Mouse (Mus musculus) cerebellum, adult 11 months (tissue): Measurements from ENCODE around the gene Chd2.

Source experiments
- DNase-seq: peaks from one replicate; pipeline ENCODE4 v3.0.0; 2022

Gene Chd2

DNA sequence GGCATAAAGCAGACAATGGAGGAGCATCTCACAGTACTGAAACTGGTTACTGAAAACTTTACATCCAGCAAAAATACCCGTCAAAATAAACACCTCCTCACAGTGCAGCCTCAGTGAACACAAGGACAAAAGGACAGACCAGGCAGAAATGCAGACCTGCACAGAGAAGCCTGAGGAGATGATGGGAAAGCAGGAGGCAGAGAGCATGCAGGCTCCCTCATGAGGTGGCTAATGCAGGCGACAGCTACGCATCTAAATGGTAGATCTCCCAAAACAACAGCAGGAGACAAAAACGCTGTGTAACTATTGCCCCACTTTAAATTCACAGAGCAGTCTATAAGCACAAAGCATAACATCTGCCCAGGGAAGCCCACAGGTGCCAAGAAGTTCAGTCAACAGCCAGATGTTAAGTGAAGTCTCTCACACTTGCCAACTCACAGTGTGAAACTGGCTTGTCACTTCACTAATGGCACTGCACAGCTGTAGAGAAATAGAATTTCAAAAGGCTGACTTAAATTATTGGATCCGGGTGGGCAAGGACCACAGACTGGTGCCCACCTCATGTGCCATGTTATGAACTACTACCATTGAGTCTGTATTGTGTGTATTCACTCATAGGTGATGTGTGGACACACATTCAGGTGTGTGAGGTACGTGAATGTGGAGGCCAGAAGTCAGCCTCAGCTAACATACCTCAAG, 107.8 kb downstream of the Chd2 start:
- DNase-seq, result no peak

DNA sequence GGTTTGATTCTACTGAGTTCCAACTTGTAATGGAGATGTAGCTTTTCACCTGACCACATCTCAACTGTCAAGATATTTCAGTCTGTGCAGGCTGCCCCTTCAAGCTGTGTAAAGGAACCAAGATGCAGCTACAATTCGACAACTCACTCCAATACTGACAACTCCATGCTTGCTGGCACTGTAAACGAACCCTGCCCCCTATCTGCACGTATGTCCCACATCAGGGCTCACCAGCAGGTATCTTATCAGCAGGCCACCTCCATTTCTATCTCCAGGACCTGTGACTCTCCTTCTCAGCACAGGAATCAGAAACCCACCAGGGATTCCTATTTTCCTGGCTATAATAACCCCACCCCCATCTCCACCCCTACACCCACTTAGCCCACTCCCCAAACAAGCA, 113.1 kb downstream of the Chd2 start:
- DNase-seq, result no peak

DNA sequence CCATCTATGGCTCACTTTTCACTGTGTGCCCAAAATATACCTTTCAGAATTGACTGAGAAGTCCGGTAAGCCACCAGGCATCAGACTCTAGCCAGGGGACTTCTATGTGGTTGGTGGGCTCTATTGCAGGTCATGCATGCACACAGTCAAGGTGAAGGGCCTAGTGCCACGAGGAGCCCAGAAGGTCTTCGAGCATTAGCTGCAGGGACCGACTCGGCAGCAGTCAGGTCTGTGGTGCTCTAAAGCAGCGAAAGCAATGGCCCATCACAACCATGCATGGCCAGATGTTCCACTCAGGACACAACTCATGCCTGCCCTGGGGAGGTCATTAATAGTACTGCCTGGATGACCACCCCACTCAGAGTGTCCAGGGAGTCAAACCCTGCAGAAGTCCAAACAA, 113.8 kb downstream of the Chd2 start:
- DNase-seq, result no peak

DNA sequence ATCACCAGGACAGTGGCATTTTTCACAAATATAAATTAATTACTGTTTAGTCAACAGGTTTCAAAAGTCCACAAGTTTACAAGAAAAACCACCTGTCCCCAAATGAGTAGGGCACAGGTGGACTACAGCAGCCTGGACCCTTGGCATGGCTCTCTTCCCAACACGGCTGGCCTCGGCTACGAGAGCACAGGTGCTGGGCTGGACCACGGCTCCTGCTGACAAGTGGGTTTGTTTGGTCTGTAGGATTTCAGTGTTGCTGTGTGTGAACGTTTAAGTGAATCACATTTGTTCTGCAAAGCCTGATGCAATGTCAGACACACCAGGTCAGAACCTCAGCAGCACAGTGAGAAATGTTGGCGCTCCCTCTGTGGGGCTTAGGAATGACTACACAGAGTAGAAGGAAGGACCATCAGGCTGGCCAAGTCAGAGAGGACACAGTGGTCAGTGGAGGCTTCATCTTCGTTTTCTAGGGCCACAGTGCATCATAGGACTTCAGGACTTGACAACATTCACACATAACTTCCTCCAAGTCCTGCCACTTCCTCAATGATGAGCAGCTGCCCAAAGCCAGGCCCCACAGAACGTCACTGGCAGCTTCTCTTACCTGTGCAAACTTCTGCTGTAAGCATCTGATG, 114.8 kb downstream of the Chd2 start:
- DNase-seq, result no peak

DNA sequence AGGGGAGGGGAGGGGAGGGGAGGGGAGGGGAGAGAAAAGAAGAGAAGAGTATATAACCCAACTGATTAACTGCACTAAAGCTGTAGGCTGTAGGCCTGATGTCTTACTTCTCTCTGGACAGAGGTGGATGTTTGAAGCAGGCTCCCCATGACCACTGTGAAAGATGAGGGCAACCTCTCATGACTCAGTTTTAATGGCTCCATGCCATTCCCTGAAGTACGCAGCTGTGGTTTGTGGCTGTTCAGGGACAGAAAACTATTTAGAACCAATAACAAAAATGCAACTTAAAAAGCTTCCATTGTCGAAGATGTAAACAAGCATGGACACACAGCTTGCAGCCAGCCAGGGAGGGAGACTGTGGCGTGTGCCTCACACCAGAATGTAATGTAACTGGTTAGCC, 115.4 kb downstream of the Chd2 start:
- DNase-seq, result no peak

DNA sequence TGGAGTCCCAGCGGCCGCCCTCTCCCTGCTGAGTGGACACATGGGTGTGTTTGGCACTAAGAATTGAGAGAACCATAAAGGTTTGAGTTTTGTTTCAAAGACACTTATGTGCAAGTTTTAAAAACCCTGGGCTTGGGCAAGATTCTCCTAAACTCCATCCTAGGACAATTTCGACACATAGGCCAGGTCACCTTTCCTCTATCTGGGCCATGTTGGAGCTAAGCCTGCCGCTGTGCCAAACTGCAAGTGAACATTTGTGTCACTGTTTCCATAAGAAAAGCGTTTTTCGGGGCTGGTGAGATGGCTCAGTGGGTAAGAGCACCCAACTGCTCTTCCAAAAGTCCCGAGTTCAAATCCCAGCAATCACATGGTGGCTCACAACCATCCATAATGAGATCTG, 116.2 kb downstream of the Chd2 start:
- no peak for DNase-seq

DNA sequence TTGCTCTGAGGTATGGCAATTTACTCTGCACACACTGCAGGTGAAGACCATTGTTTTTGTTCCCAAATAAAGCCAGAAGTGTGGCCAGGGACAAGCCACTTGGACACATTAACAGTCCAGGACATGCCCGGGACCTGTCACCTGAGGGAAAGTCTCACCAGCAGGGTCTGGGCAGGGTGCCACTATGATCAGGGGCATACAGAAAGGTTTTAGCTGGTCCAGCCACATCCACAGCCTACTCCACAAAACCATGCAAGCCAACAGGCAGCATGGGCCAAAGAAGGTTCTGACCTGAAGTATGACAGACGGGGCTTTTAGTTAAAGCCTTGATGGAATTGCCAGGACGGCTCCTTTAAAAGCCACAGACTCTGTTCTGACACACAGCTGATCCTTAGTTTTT, 116.9 kb downstream of the Chd2 start:
- peak; percentile 38 for DNase-seq

DNA sequence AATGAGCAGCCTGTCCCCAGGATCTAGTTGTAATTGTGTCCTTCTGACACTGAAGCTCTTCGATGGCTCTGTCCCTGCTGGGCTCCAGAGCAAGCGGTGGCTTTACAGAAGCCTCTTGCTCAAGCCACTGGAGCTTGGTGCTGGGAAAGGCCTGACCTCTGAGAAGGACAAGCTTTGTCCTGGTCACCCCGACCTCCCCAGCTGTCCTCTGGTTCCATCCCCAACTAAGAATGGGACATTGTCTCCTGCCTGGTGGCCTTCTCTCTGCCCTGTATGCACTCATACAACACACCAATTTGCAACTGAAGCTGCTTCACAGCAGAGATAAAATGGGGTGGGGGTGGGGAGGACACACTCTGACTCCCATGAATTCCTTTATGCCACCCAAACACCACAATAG, 117.4 kb downstream of the Chd2 start:
- no peak for DNase-seq

DNA sequence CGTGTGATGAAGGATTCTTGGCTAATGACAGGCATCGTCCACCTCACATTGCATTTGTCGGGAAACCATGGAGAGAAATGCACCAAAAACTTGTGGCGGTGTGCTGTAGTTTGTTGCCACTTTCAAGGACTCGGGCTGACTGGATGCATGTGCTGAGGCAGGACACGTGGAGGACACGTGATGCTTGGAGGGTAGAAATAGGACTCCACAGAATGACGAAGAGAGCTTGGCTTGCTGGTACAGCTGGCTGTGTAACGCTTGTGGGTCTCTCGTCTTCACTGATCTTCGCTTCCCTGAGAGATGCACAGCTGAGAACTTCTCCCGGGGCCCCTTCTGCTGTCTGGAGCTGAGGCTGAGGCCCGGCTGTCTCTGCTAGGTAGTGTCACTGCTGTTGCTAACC, 118.4 kb downstream of the Chd2 start:
- no peak for DNase-seq

DNA sequence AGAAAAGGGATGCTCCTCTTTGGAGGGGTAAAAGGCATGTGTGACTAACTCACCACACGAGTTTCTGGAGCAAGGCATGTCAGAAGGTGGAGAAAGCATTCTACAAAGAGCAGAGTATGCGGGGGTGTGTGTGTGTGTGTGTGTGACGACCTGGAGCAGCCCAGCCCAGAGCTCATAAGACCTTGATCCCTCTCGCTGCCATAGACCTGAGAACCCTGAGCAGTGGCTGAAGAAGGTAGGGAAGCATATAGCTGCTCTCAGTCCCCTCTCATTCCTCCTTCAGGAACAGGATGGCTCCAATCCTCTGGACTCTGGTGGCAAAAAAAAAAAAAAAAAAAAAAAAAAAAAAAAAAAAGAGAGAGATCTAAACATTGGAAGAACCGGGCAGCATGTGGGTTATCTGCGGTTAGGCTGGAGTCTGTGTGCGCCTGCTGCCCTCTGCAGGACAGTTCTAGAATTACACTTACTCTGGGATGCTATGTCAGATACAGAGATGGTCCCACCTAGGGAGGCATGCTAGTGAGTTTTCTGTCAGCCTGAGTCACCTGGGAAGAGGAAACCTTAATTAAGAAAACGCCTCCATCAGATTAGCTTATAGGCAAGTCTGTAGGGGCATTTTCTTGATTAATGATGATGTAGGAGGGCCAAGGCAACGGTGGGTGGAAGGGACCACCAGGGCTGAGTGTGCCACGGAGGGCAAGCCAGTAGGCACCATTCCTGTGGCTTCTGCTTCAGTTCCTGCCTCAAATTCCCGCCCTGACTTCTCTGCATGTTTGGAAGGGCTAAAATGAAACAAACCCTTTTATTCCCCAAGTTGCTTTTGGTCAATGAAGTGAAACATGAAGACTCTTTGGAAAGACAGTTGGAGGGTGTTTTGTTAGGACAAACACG, 119.2 kb downstream of the Chd2 start:
- DNase-seq, result peak; percentile 75

DNA sequence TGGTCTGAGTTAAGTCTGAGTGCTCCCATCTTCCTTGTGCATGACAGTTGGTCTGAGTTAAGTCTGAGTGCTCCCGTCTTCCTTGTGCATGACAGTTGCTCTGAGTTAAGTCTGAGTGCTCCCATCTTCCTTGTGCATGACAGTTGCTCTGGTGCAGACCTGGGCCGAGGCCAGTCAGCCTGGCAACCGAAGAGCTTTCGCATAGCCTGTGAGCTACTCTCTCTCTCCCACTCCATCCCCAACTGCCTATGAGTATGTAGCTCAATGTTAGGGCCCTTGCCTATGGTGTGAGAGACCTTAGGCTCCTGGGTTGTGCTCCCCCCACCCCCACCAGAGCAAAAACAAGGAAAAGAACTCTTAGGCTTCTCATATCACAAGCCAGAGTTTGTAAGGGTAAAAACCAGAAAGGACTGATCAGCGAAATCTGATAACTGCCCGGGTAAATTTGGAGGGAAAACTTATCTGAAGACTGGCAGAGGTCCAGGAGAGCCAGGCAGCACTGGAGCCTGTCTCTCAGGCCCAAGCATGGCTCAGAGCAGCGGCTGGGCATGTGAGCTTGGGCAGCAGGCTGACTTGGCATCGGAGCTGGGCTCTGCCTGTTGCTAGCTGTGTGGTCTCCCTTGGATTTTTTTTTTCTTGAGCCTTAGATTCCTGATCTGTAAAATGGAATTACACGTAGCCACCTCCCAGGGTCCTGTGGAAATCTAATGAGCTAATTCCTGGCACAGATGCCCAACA, 120.2 kb downstream of the Chd2 start:
- no peak for DNase-seq

DNA sequence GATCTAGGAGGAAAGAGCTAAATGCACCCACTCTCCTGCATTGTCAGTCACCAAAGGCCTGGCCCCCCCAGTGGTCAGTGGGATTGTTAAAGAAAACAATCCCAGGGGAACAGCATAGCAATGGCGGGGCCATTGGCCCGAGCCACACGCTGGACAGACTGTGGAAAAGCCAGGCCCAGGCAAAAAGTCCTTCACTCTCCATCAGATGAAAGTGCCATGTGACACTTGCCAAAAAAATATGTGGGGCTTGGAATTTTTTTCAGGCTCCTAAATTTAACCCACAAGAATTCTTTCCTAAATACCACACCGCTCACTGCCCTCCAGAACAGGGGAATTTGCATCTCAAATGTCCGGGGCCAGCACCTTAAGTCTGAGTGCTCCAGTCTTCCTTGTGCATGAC, 120.8 kb downstream of the Chd2 start:
- DNase-seq, result no peak

DNA sequence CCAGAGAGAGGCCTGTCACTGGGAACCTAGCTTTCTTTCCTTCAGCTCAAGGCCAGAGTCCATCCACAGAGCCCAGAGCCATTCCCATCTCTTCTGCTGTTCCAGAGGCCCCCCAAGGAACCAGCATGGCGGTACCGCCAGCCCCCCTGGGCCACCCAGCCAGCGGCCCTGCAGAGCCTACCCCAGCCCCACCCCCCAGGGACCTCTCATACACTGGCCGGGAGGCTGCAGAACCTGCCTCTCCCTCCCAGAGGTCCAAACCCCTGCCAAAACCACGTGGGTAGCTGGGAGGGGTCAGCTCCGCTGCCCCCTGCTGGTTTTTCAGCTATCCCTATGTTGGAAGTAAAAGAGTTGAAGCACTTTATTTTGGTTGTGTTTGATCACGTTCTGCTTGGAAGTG, 122.3 kb downstream of the Chd2 start:
- DNase-seq, result no peak

DNA sequence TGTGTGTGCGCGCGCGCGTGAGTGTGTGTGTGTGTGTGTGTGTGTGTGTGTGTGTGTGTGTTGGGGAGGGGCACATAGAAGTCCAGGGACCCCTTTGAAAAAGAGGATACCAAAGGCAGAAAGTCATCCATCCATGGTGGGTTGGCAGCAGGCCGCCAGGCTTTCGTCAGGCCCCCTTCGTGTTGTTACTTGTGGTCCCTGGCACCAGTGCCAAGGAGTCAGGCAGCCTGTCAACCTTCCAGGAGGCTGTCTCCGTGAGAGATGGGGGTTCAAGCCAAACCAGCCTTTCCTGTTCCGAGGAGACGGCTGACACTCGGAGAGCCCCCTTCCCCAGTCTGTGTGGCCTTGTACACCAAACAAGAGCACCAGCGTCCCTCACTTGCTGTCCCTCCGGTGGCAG, 127.4 kb downstream of the Chd2 start:
- no peak for DNase-seq

DNA sequence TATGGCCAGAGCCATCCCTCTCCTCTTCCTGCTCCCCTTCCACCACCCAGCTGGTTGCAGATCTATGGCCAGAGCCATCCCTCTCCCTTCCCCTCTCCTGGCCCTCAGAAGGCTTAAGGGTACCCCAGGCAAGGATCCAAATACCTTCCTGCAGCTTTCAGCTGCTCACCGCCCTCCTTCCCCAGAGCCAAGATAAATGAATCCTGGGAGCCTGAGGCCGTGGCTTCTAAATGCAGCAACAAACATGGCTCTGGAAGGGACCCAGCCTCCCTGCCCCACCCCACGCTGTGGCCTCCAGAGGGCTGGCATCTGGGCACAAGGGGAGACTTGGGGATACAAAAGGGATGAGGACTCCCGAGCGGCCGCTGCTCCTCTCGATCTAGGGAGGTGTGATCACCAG, 129.2 kb downstream of the Chd2 start:
- DNase-seq, result no peak

DNA sequence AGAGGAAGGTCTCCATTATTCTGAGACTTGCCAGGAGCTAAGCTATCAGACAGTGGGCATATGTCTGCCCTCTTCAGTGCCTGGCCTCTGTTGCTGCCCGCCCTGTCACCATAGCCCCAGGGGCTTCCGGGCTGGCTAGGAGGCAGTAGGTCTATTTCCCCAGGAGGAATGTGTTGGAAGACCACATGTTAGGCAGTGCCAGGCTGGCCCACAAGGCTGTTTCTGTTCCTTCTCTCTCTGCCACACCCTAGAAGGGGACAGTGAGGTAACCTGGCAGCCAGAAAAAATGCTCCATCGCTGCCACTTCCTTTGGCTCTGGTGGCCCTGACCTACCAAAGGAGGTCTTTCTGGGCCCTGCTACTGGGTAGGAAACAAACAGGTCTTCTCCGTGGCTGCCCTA, 129.6 kb downstream of the Chd2 start:
- no peak for DNase-seq

DNA sequence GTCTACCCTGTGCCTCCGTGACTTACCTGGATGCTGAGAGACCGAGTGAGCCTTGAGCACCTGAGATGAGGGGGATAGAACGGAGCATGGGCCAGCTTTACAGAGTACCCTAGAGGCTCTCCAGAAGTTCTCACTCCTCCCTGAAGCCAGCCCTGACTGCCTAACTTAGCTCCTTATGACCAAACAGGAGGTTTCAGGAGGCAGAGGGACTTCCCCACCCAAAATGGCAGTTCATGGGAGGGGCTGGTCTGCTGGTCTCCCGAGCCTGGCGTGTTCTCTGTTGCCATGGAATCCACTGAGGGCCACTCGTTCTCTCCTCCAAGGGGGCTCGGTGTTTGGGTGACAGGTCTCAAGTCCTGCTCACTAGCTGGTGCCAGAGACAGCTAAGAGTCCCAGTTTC, 130.1 kb downstream of the Chd2 start:
- DNase-seq, result no peak

DNA sequence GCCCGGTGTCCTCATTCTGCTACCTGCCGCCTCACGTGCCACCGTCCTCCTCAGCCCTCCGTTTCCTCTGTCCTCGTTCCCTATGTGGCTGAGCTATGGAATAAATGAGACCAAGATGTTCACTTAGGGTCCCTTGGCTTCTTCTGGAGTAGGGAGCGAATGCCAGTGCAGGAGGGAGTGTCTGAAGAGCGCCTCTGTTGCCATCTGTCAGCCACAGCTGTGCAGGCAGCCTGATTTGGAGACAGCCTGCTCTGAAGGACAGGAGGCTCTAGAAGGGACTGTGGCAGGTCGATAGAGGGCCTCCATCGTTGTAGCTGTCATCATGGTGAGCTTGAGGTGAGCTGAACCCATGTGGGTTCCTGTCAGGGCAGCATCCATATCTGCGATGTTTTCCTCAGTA, 136.1 kb downstream of the Chd2 start:
- no peak for DNase-seq

DNA sequence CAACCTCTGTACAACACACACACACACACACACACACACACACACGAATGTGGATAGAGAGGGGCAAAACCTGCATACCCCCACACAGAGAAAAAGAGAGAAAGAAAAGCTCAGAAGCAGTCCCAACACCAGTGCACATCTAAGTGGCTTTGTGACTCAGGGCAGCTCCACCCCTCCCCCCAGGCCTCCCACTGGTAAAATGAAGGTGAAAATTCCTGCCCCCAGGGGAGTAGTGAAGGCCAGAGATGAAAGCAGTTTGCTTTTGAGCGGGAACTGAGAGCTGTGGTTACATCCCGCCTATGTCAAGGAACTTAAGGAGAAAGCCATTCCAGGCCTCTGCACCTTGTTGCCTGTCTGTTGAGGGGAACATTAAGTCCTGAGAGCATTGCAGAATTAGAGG, 138.1 kb downstream of the Chd2 start:
- DNase-seq, result no peak

DNA sequence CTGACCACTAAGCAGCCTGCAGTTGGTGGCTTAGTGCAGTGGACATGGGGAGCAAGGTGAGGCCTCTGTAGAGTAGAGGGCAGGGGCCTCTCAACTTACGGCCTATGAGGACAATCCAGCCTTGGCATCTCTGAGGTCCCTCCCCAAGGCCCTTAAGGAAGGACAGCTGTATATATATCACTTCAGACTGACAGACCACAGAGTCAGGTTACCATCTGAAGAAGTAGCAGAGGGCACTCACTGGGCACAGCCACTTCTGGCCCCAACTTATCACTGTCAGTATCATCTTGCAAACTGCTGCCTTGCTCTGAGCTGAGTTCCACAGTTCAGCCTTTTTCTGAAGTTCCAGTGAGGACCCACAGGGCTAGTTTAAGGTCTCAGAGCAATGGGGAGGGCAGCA, 139.0 kb downstream of the Chd2 start:
- DNase-seq, result no peak

DNA sequence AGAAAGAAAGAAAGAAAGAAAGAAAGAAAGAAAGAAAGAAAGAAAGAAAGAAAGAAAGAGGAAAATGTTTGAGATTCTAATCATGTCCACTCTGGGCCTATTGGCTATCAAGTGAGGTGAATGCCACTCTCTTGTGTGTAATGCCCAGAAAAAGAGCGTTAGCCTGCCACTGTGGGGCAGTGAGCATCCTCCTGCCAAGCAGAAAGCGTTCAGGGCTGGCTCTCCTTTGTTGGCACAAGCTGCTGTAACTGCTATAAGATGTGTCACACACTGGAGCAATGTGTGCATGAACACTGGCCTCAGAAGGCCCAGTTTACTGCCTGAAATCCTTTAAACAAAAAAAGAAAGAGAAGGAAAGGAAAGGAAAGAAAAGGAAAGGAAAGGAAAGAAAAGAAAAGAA, 139.5 kb downstream of the Chd2 start:
- no peak for DNase-seq

DNA sequence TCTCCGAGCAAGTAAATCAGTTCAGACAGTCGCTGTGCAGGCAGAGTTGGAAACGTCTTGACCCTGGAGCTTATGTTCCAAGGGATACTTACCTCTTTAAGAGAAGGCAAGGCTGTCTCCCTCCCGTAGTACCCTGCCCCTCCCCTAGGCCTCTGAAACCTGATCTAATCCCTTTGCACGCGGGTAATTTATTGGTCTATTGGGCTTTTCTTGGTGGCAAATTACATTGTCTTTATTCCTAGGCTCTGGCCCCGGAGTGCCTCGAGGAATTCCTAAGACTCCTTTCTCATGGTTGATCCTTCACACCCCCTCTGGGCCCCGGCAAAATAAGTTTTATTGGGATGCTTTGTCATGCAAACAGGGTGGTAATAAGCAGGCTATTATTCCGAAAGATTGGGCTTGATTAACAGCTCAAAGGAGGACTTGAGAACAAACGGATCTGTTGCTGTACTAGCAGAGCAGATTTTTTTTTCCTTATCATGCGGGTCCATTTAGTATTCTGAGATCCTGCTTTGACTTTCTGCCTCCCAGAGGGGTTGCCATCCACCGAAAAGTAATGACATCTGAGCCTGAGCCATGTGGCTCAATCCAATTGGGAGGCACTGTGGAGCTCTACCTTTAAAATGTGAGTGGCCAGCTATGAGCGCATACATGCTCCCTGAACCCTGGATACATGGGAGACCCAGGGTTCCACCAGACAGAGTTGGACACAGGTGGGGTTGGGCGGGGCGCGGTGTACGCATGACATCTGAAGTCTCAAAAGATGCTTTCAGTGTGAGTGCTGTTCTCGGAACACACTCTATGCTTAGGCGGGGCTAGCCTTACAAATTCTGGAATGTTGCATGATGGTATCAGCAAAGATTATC, 141.3 kb downstream of the Chd2 start:
- no peak for DNase-seq
